21 mouse cellular contexts compared by ENCODE assay signal in genomic region chr12:36680883-36681505, GRCm38 (mm10).
DNase-seq lines count a peak whose midpoint lies in the region; ATAC-seq lines count a peak whose summit lies in the region.
"Had no signal": no experiment of that assay in that cellular context is flagged by ENCODE, and none has a peak within 500 bp of the region (broad histone marks: within the 10 kb centered on the region; RNA-seq: fewer than 3 reads in every experiment).

No protein-coding gene starts in this region.

- H3K9me3 ChIP-seq in forebrain, embryonic 16.5 days (ENCODE audit: control insufficient read depth, low read length): no peaks in the 10 kb centered on the region
- no peaks in the 10 kb centered on the region for H3K9me3 ChIP-seq in forebrain, embryonic 10.5 days
- no peaks in the 10 kb centered on the region for H3K9me3 ChIP-seq in midbrain, embryonic 14.5 days (ENCODE audit: control insufficient read depth, low read length)
- H3K9me3 ChIP-seq in midbrain, embryonic 13.5 days: no peaks in the 10 kb centered on the region
- no peaks in the 10 kb centered on the region for H3K9me3 ChIP-seq in neural tube, embryonic 14.5 days (ENCODE audit: control insufficient read depth, low read length)
- H3K9me3 ChIP-seq: embryonic facial prominence, embryonic 15.5 days; forebrain, embryonic 12.5 days; heart, embryonic 10.5 days; heart, embryonic 15.5 days had no signal

- H3K4me1 ChIP-seq in forebrain, embryonic 16.5 days (replicated peaks; ENCODE audit: control insufficient read depth, insufficient read depth, low read length): no peaks in the 10 kb centered on the region
- no peaks in the 10 kb centered on the region for H3K4me1 ChIP-seq in forebrain, embryonic 10.5 days
- H3K4me1 ChIP-seq in midbrain, embryonic 14.5 days (ENCODE audit: control insufficient read depth, insufficient read depth, low read length): no peaks in the 10 kb centered on the region
- H3K4me1 ChIP-seq in midbrain, embryonic 13.5 days (replicated peaks): no peaks in the 10 kb centered on the region
- no peaks in the 10 kb centered on the region for H3K4me1 ChIP-seq in neural tube, embryonic 14.5 days (ENCODE audit: control insufficient read depth, insufficient read depth, low read length)
- H3K4me1 ChIP-seq: embryonic facial prominence, embryonic 15.5 days; forebrain, embryonic 12.5 days; heart, embryonic 10.5 days; heart, embryonic 15.5 days had no signal

- no peak overlapping the region for H3K4me3 ChIP-seq in forebrain, embryonic 16.5 days (replicated peaks; ENCODE audit: low read length)
- no peak overlapping the region for H3K4me3 ChIP-seq in forebrain, embryonic 10.5 days
- no peak overlapping the region for H3K4me3 ChIP-seq in midbrain, embryonic 14.5 days (replicated peaks; ENCODE audit: low read depth, low read length)
- no peak overlapping the region for H3K4me3 ChIP-seq in midbrain, embryonic 13.5 days (replicated peaks)
- H3K4me3 ChIP-seq in neural tube, embryonic 14.5 days (ENCODE audit: low read depth, low read length): no peak overlapping the region
- H3K4me3 ChIP-seq: embryonic facial prominence, embryonic 15.5 days; erythroblast, embryonic 14.5 days; forebrain, embryonic 12.5 days; heart, embryonic 10.5 days; heart, embryonic 15.5 days had no signal

- no peak for DNase-seq in forebrain, embryonic 10.5 days (ENCODE audit: extremely low spot score, low spot score)
- DNase-seq in midbrain, embryonic 14.5 days: peak; percentile 14
- DNase-seq in MN1 (ENCODE audit: low spot score): peak; percentile 27
- DNase-seq: adrenal gland, adult 2 months; adrenal gland, postnatal 25 days; cerebellum, adult 2 months; cerebellum, postnatal 14 days; embryo, embryonic 11 days; gastrocnemius, postnatal 10 days; heart, adult 18-20 months; heart, postnatal 14 days had no signal

- WGBS in forebrain, embryonic 16.5 days: 34% methylated on average over 2 of the region's 2 CpGs
- WGBS in forebrain, embryonic 10.5 days: 83% methylated on average over 2 of the region's 2 CpGs
- WGBS in midbrain, embryonic 14.5 days: 45% methylated on average over 2 of the region's 2 CpGs
- WGBS in midbrain, embryonic 13.5 days: 59% methylated on average over 2 of the region's 2 CpGs
- WGBS in neural tube, embryonic 14.5 days: 29% methylated on average over 2 of the region's 2 CpGs

- H3K27ac ChIP-seq in forebrain, embryonic 16.5 days (ENCODE audit: low read length): no peak overlapping the region
- H3K27ac ChIP-seq in forebrain, embryonic 10.5 days: no peak overlapping the region
- no peak overlapping the region for H3K27ac ChIP-seq in midbrain, embryonic 14.5 days (replicated peaks; ENCODE audit: low read depth, low read length)
- no peak overlapping the region for H3K27ac ChIP-seq in midbrain, embryonic 13.5 days
- no peak overlapping the region for H3K27ac ChIP-seq in neural tube, embryonic 14.5 days (ENCODE audit: low read depth, low read length)
- H3K27ac ChIP-seq: embryonic facial prominence, embryonic 15.5 days; forebrain, embryonic 12.5 days; heart, embryonic 10.5 days; heart, embryonic 15.5 days had no signal

- H3K36me3 ChIP-seq in forebrain, embryonic 16.5 days (ENCODE audit: control insufficient read depth, insufficient read depth): no peaks in the 10 kb centered on the region
- no peaks in the 10 kb centered on the region for H3K36me3 ChIP-seq in forebrain, embryonic 10.5 days (replicated peaks)
- H3K36me3 ChIP-seq in midbrain, embryonic 14.5 days (ENCODE audit: control insufficient read depth, insufficient read depth, low read length): no peaks in the 10 kb centered on the region
- H3K36me3 ChIP-seq in midbrain, embryonic 13.5 days: no peaks in the 10 kb centered on the region
- H3K36me3 ChIP-seq in neural tube, embryonic 14.5 days (ENCODE audit: control insufficient read depth, insufficient read depth, low read length): no peaks in the 10 kb centered on the region
- H3K36me3 ChIP-seq: embryonic facial prominence, embryonic 15.5 days; forebrain, embryonic 12.5 days; heart, embryonic 10.5 days; heart, embryonic 15.5 days had no signal

- peak; percentile 78 for ATAC-seq in forebrain, embryonic 16.5 days
- ATAC-seq in midbrain, embryonic 14.5 days (ENCODE audit: low FRiP score, low TSS enrichment): no peak
- ATAC-seq in midbrain, embryonic 13.5 days: no peak
- ATAC-seq in neural tube, embryonic 14.5 days (ENCODE audit: low read depth): peak; percentile 56; the same call in 1 of the 2 replicates
- ATAC-seq: intestine, embryonic 16.5 days had no signal

- H3K4me2 ChIP-seq in forebrain, embryonic 16.5 days (ENCODE audit: low read length): no peak overlapping the region
- no peak overlapping the region for H3K4me2 ChIP-seq in midbrain, embryonic 14.5 days (ENCODE audit: low read length)
- H3K4me2 ChIP-seq in midbrain, embryonic 13.5 days (replicated peaks): no peak overlapping the region
- no peak overlapping the region for H3K4me2 ChIP-seq in neural tube, embryonic 14.5 days (ENCODE audit: low read depth, low read length)
- H3K4me2 ChIP-seq: embryonic facial prominence, embryonic 15.5 days; forebrain, embryonic 12.5 days; heart, embryonic 15.5 days had no signal

- H3K27me3 ChIP-seq in forebrain, embryonic 16.5 days (replicated peaks; ENCODE audit: control insufficient read depth, insufficient read depth, low read length): no peaks in the 10 kb centered on the region
- H3K27me3 ChIP-seq in forebrain, embryonic 10.5 days (ENCODE audit: poor library complexity, severe bottlenecking): no peaks in the 10 kb centered on the region
- H3K27me3 ChIP-seq in midbrain, embryonic 14.5 days (ENCODE audit: control insufficient read depth, insufficient read depth, low read length): no peaks in the 10 kb centered on the region
- no peaks in the 10 kb centered on the region for H3K27me3 ChIP-seq in midbrain, embryonic 13.5 days
- H3K27me3 ChIP-seq in neural tube, embryonic 14.5 days (ENCODE audit: control insufficient read depth, insufficient read depth, low read length): no peaks in the 10 kb centered on the region
- H3K27me3 ChIP-seq: CH12.LX; embryonic facial prominence, embryonic 15.5 days; forebrain, embryonic 12.5 days; heart, embryonic 15.5 days had no signal

- no peak overlapping the region for H3K9ac ChIP-seq in forebrain, embryonic 16.5 days (replicated peaks; ENCODE audit: low read depth, low read length)
- no peak overlapping the region for H3K9ac ChIP-seq in midbrain, embryonic 14.5 days (replicated peaks; ENCODE audit: low read length)
- no peak overlapping the region for H3K9ac ChIP-seq in midbrain, embryonic 13.5 days (replicated peaks)
- no peak overlapping the region for H3K9ac ChIP-seq in neural tube, embryonic 14.5 days (replicated peaks; ENCODE audit: low read depth, low read length)
- H3K9ac ChIP-seq: embryonic facial prominence, embryonic 15.5 days; forebrain, embryonic 12.5 days; heart, embryonic 15.5 days had no signal

Comparison
In these comparisons a context has a peak if more than half of its experiments do, and no peak if none do; other contexts are left out.
1. ATAC-seq: peak in forebrain, embryonic 16.5 days (single experiment) and neural tube, embryonic 14.5 days (single experiment); none in midbrain, embryonic 14.5 days (single experiment) and midbrain, embryonic 13.5 days (single experiment).